Mouse (Mus musculus): ENCODE data around the gene Atp1b3. TPM values are rescaled to one million over a fixed set of nuclear protein-coding genes. Genes with fewer than 3 reads are reported as not detected.

Atp1b3 gene
- polyA plus RNA-seq, 1 experiment from 2014 or later: 138 TPM

DNA sequence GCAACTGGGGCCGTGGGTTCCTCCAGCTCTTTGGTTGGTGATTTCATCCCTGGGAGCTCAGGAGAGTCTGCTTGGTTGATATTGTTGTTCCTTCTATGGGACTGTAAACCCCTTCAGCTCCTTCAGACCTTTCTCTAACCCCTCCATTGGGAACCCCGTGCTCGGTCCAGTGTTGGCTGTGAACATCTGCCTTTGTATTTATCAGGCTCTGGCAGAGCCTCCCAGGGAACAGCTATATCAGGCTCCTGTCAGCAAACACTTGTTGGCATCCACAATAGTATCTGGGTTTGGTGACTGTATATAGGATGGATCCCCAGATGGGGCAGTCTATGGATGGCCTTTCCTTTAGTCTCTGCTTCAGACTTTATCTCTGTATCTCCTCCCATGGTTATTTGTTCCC lies 52.2 kb downstream of the Atp1b3 start:
- H3K27me3 ChIP-seq (replicated peaks; ENCODE audit: control insufficient read depth, insufficient read depth, low read length): no peaks in the 10 kb centered on the region
- no peaks in the 10 kb centered on the region for H3K9me3 ChIP-seq (ENCODE audit: control insufficient read depth, low read length)
- no peak overlapping the region for H3K4me3 ChIP-seq (replicated peaks; ENCODE audit: low read length)
- ATAC-seq: no peak
- H3K4me1 ChIP-seq (replicated peaks; ENCODE audit: control insufficient read depth, insufficient read depth, low read length): no peaks in the 10 kb centered on the region
- no peak overlapping the region for H3K9ac ChIP-seq (replicated peaks; ENCODE audit: low read depth, low read length)
- no peak overlapping the region for H3K27ac ChIP-seq (ENCODE audit: low read length)
- H3K36me3 ChIP-seq (ENCODE audit: control insufficient read depth, insufficient read depth): peaks cover 13% of the 10 kb centered on the region
- 94% methylated on average over 3 of the region's 3 CpGs for WGBS
- no peak overlapping the region for H3K4me2 ChIP-seq (ENCODE audit: low read length)

GRCm38 (mm10) chr9:96308816-96309215 lies 55.4 kb downstream of the Atp1b3 start:
- no peak for ATAC-seq
- H3K4me3 ChIP-seq (replicated peaks; ENCODE audit: low read length): no peak overlapping the region
- 43% methylated on average over 3 of the region's 3 CpGs for WGBS
- no peaks in the 10 kb centered on the region for H3K27me3 ChIP-seq (replicated peaks; ENCODE audit: control insufficient read depth, insufficient read depth, low read length)
- H3K27ac ChIP-seq (ENCODE audit: low read length): no peak overlapping the region
- peaks cover 13% of the 10 kb centered on the region for H3K36me3 ChIP-seq (ENCODE audit: control insufficient read depth, insufficient read depth)
- no peaks in the 10 kb centered on the region for H3K4me1 ChIP-seq (replicated peaks; ENCODE audit: control insufficient read depth, insufficient read depth, low read length)
- H3K9ac ChIP-seq (replicated peaks; ENCODE audit: low read depth, low read length): no peak overlapping the region
- H3K9me3 ChIP-seq (ENCODE audit: control insufficient read depth, low read length): no peaks in the 10 kb centered on the region
- H3K4me2 ChIP-seq (ENCODE audit: low read length): no peak overlapping the region

DNA sequence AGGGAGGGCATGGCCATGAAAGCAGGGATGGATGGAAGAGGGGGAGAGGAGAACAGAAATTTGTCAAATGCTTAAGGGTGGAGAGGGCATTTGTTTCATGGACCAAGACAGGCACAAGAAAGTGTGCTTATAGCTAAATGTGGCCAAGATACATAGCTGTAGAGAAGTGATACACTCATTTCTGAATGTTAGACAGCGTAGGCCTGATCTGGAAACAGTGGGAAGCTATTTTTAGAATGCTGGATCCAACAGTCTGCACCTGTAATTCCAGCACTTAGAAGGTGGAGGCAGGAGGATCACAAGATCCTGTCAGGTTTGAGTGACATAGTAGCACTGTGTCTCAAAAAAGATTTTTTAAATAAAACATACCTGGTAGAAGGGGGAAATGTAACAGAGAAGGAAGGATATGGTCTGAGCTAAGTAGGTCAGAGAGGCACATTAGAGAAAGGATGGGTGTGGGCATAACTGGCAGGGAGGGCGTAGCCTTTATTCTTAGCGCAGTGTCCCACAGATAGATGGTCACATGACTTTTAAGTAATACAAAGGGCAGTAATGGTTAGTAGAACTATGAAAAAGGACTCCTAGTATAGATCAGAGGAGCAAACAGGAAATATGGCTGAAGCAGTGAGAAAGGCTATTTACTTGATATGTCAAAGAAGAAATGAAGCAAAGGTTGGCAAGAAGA lies 64.8 kb downstream of the Atp1b3 start:
- ATAC-seq: no peak
- Histone ChIP-seq H3K27ac (ENCODE audit: low read length) (no peak overlapping the region), H3K9me3 (ENCODE audit: control insufficient read depth, low read length) (no peaks in the 10 kb centered on the region), H3K36me3 (ENCODE audit: control insufficient read depth, insufficient read depth) (peaks cover 12% of the 10 kb centered on the region), H3K4me1 (replicated peaks; ENCODE audit: control insufficient read depth, insufficient read depth, low read length) (no peaks in the 10 kb centered on the region), H3K4me3 (replicated peaks; ENCODE audit: low read length) (no peak overlapping the region), H3K9ac (replicated peaks; ENCODE audit: low read depth, low read length) (no peak overlapping the region), H3K27me3 (replicated peaks; ENCODE audit: control insufficient read depth, insufficient read depth, low read length) (no peaks in the 10 kb centered on the region), H3K4me2 (ENCODE audit: low read length) (no peak overlapping the region)
- WGBS: 92% methylated on average over 3 of the region's 3 CpGs

DNA sequence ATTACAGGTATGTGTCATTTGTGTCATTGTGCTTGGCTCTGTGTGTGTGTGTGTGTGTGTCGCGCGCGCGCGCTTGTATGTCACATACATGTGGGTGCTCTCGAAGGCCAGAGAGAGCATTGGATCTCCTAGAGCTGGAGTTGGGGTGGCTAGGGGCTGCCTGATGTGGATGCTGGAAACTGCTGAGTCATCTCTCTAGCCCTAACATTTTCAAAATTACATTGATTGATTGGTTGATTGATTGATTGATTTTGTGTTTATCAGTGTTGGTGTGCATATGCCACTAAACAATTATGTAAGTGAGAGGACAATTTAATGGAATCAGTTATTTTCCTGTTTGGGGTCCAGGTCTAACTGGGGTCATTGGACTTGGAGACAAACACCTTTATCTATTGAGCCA lies 72.1 kb downstream of the Atp1b3 start:
- Histone ChIP-seq H3K4me1 (replicated peaks; ENCODE audit: control insufficient read depth, insufficient read depth, low read length) (no peaks in the 10 kb centered on the region), H3K9ac (replicated peaks; ENCODE audit: low read depth, low read length) (no peak overlapping the region), H3K27ac (ENCODE audit: low read length) (no peak overlapping the region), H3K36me3 (ENCODE audit: control insufficient read depth, insufficient read depth) (peaks cover 6% of the 10 kb centered on the region), H3K27me3 (replicated peaks; ENCODE audit: control insufficient read depth, insufficient read depth, low read length) (no peaks in the 10 kb centered on the region), H3K4me3 (replicated peaks; ENCODE audit: low read length) (no peak overlapping the region), H3K4me2 (ENCODE audit: low read length) (no peak overlapping the region), H3K9me3 (ENCODE audit: control insufficient read depth, low read length) (no peaks in the 10 kb centered on the region)
- over 99% methylated on average over 7 of the region's 7 CpGs for WGBS
- ATAC-seq: no peak

DNA sequence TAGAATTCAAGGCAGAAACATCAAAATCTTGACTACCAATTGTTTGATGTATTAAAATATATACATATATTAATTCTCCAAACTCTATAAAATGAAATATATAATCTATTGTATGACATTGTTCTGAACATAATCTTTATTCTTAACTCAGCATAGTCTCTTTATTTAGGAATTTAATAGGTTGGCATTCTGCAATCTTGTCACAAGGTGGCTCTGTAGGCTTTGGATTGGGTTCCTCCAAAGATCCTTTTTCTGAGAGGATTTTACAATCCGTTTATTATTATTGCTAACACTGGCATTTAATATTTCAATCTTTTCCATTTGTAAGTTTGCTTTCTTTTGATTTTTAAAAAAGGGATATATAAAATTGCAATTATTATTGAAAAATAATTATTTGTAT lies 79.3 kb downstream of the Atp1b3 start:
- 0 out of 2 replicates have a peak, but pooled peaks have one; percentile 40 for ATAC-seq

More for the DNA sequence above, 79.3 kb downstream of the Atp1b3 start:
- 15% methylated on average over 1 of the region's 1 CpGs for WGBS
- H3K9ac ChIP-seq (replicated peaks; ENCODE audit: low read depth, low read length): no peak overlapping the region
- 0 out of 2 replicates have a peak, but pooled peaks cover 2% of the 10 kb centered on the region for H3K4me1 ChIP-seq (replicated peaks; ENCODE audit: control insufficient read depth, insufficient read depth, low read length)
- no peak overlapping the region for H3K4me2 ChIP-seq (ENCODE audit: low read length)
- no peaks in the 10 kb centered on the region for H3K27me3 ChIP-seq (replicated peaks; ENCODE audit: control insufficient read depth, insufficient read depth, low read length)
- H3K4me3 ChIP-seq (replicated peaks; ENCODE audit: low read length): no peak overlapping the region
- no peaks in the 10 kb centered on the region for H3K36me3 ChIP-seq (ENCODE audit: control insufficient read depth, insufficient read depth)
- H3K9me3 ChIP-seq (ENCODE audit: control insufficient read depth, low read length): no peaks in the 10 kb centered on the region
- H3K27ac ChIP-seq (ENCODE audit: low read length): no peak overlapping the region

Other genes starting within 250 kb of the Atp1b3 start
- 2.7 and 2.8 TPM in 2 replicates for gene Gk5, start 245.1 kb downstream of the Atp1b3 start, polyA plus RNA-seq (2015; fragmentation: Nextera tagmentation; extraction: Ambion mirVana)
- gene Tfdp2, start 168.2 kb downstream of the Atp1b3 start, polyA plus RNA-seq (2015; fragmentation: Nextera tagmentation; extraction: Ambion mirVana): 33.1 and 33.7 TPM in 2 replicates
- 179 TPM in 2 replicates for gene Rnf7, start 114.2 kb upstream of the Atp1b3 start, polyA plus RNA-seq (2015; fragmentation: Nextera tagmentation; extraction: Ambion mirVana)
- gene Gm28729, start 160.8 kb upstream of the Atp1b3 start, polyA plus RNA-seq (2015; fragmentation: Nextera tagmentation; extraction: Ambion mirVana): 0.24 and 0.36 TPM in 2 replicates